Mouse (Mus musculus) hindbrain, embryonic 10.5 days (tissue): ENCODE measurements around the gene Slc16a12. TPM values are rescaled to one million over a fixed set of nuclear protein-coding genes. Genes with fewer than 3 reads are reported as not detected.
A peak's percentile ranks its signal among the peaks of the same experiment; 100 is the strongest.
"Not testable (repeated sequence)": the region's sequence is repeated elsewhere in the genome, so short reads cannot be mapped to it uniquely, and the experiment has no call there.

Experiments
- DNase-seq: peaks from one replicate; pipeline ENCODE4 v3.0.0-alpha.2; 2017; ENCODE audit warnings: low spot score
- H3K27ac ChIP-seq: fragments of 300-500 bp; sonication (generic); 2 replicates; pipeline ENCODE4 v1.5.1; 2016; ENCODE audit warnings: mild to moderate bottlenecking, moderate library complexity
- H3K27me3 ChIP-seq: fragments of 300-500 bp; sonication (generic); 2 replicates; pipeline ENCODE4 v1.6.1; 2016; ENCODE audit warnings: mild to moderate bottlenecking; ENCODE audit not compliant: poor library complexity, insufficient read depth, severe bottlenecking
- H3K36me3 ChIP-seq: fragments of 300-500 bp; sonication (generic); 2 replicates; pipeline ENCODE4 v1.6.1; 2016; ENCODE audit warnings: mild to moderate bottlenecking, moderate library complexity
- H3K4me1 ChIP-seq: fragments of 300-500 bp; sonication (generic); replicated peaks from 2 replicates; pipeline ENCODE4 v1.6.1; 2016; ENCODE audit warnings: mild to moderate bottlenecking
- H3K4me3 ChIP-seq: fragments of 300-500 bp; sonication (generic); 2 replicates; pipeline ENCODE4 v1.5.1; 2016; ENCODE audit warnings: mild to moderate bottlenecking, moderate library complexity
- H3K9me3 ChIP-seq: fragments of 300-500 bp; sonication (generic); 2 replicates; pipeline ENCODE4 v1.6.1; 2016; ENCODE audit warnings: mild to moderate bottlenecking, moderate library complexity
- WGBS: fragments of 180-500 bp; shearing (Covaris S2); methylation state at CpG from one replicate; pipeline ENCODE4 v1.1.7; 2016; 5-methylcytosine and 5-hydroxymethylcytosine counted together
- polyA plus RNA-seq: library from polyadenylated mRNA; unstranded; fragments of >200 nt; fragmentation: Nextera tagmentation; extraction: Ambion mirVana; gene quantifications from 2 replicates; pipeline ENCODE4 v1.2.1, GENCODE M21; 2016

Gene Slc16a12
- polyA plus RNA-seq, 1 experiment from 2014 or later = 1.4 TPM

DNA sequence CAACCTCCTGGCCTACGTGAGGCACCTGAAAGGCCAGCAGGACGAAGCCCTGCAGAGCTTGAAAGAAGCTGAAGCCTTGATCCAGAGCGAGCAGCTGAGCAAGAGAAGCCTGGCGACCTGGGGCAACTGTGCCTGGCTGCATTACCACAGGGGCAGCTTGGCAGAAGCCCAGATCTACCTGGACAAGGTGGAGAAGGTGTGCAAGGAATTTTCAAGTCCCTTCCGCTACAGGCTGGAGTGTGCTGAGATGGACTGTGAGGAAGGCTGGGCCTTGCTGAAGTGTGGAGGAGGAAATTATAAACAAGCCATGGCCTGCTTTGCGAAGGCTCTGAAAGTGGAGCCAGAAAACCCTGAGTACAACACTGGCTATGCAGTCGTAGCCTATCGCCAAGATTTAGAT is 99.5 kb downstream of the Slc16a12 start:
- H3K27ac ChIP-seq, H3K4me3 ChIP-seq, H3K27me3 ChIP-seq, H3K4me1 ChIP-seq, H3K9me3 ChIP-seq, H3K36me3 ChIP-seq, DNase-seq: not testable (repeated sequence)
- 89% methylated on average over 8 of the region's 8 CpGs for WGBS

DNA sequence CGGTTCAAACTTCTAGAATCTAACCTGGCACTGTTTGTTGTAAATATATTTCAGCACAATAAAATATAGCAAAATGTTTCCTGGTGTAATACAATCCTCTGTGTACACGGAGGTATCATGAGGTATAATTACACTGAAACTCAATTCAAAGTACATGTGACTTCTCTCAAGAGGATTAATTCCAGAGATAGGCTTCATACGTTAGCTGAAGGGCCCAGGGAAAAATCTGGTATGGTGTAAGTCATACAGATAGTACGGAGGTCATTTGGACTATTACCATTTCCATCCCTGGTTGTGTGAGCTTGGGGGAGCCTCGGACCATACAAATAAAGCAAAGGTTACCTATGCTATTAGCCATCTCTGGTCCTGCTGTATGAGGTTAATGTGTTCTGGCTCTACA is 104.5 kb downstream of the Slc16a12 start:
- Histone ChIP-seq H3K27me3 (no peaks in the 10 kb centered on the region), H3K4me3 (no peak overlapping the region), H3K4me1 (no peaks in the 10 kb centered on the region), H3K9me3 (no peaks in the 10 kb centered on the region), H3K36me3 (no peaks in the 10 kb centered on the region), H3K27ac (no peak overlapping the region)
- DNase-seq = no peak
- WGBS = 80% methylated on average over 5 of the region's 5 CpGs

DNA sequence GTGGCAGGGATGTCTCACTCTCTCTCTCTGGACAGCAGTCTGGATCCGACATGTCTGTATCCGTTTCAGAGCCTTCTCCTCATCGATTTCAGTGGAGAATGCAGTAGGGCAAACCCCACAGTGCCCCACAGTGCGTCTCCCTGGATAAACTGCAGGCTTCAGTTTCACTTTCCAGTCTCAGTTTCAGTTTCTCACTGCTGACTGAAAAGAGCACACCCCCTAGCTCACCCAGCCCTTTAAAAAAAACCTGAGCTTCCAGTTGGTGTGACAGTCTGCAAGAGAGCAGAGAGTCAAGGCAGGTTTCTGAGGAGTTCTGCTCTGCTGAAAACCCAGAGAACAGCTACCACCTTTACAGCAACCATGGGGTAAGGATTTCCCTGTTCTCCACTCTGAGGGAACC is 106.5 kb downstream of the Slc16a12 start, which contains the start of the genes Ifit1bl2 and Ifit1:
TSS of gene Ifit1bl2 (minus strand) at position 121 of the 400 bp plus-strand sequence.
TSS of gene Ifit1 (plus strand) at position 249 of the 400 bp plus-strand sequence.
- no peak within 1 kb of the TSS for H3K27ac ChIP-seq
- no peaks in the 10 kb centered on the region for H3K9me3 ChIP-seq
- H3K27me3 ChIP-seq = no peaks in the 10 kb centered on the region
- no peak within 1 kb of the TSS for H3K4me3 ChIP-seq
- no peaks in the 10 kb centered on the region for H3K4me1 ChIP-seq
- H3K36me3 ChIP-seq = no peaks in the 10 kb centered on the region
- 55% methylated on average over 4 of the region's 4 CpGs for WGBS
- DNase-seq = no peak

DNA sequence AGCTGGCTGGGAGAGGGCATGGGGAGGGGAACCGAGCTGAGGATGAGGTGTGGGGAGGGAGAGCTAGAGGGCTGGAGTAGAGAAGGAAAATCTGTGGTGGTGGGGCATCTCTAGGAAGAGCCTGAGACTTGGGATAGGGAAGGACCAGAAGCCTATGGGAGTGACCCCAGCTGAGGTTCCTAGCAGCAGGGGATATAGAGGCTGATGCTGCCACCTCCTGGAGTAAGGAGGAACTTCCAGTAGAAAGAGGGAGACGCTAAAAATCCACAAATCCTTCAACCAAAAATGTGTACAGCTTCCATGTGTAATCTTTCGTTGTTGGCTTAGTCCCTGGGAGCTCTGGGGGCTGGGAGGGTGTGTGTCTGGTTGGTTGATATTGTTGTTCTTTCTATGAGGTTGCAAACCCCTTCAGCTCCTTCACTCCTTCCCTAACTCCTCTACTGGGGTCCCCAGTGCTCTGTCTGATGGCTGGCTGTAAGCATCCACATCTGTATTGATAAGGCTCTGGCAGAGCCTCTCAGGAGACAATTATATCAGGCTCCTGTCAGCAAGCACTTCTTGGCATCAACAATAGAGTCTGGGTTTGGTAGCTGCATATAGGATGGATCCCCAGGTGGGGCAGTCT is 110.0 kb downstream of the Slc16a12 start:
- 17% methylated on average over 3 of the region's 3 CpGs for WGBS
- H3K9me3 ChIP-seq = no peaks in the 10 kb centered on the region
- no peak overlapping the region for H3K4me3 ChIP-seq
- no peaks in the 10 kb centered on the region for H3K27me3 ChIP-seq
- peak; percentile 47 for DNase-seq
- H3K27ac ChIP-seq = no peak overlapping the region
- H3K4me1 ChIP-seq = no peaks in the 10 kb centered on the region
- no peaks in the 10 kb centered on the region for H3K36me3 ChIP-seq

GRCm38 (mm10) chr19:34633484-34633883 is 113.6 kb downstream of the Slc16a12 start:
- H3K4me1 ChIP-seq = no peaks in the 10 kb centered on the region
- H3K27me3 ChIP-seq = no peaks in the 10 kb centered on the region
- WGBS = 77% methylated on average over 2 of the region's 2 CpGs
- no peaks in the 10 kb centered on the region for H3K9me3 ChIP-seq
- no peaks in the 10 kb centered on the region for H3K36me3 ChIP-seq
- no peak for DNase-seq
- H3K4me3 ChIP-seq = no peak overlapping the region
- H3K27ac ChIP-seq = no peak overlapping the region

DNA sequence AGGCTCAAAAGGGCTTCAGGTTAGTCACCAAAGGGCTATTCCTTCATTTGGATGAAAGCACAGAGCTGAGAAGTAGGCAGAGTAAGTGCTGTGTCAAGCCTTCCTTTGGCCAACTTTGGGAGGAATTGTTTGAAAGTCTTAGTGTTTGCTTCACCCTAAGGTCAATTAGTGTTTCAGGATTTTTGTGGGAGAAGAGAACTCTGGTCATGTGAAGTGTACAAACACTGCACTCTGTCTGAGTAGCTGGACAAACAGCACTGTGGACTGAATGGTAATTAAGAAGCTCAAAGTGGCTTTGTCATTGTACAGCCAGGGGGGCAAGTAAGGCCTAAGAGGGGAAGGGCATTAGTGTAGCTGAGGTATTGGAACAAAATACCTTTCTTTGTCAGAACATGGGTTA is 115.6 kb downstream of the Slc16a12 start:
- Histone ChIP-seq H3K27me3 (no peaks in the 10 kb centered on the region), H3K9me3 (no peaks in the 10 kb centered on the region), H3K4me3 (no peak overlapping the region), H3K36me3 (no peaks in the 10 kb centered on the region), H3K4me1 (no peaks in the 10 kb centered on the region), H3K27ac (no peak overlapping the region)
- no peak for DNase-seq

DNA sequence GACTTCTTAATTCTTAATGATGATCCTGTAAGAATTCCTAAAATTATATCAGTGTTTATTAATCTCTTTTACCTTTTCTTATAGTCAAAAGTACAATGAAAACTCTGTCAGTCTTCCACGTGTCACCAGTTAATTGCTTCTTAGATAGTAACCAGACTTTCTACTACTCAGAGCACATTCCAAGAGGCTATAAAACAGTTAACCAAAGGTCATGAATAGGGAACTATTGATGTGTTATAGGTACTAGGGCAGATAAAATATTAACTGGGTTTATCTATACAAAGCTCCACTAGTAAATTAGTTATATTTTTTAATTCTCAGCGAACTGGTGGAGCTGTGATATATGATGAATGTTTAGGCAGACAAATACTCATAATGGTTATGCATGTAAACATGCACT is 119.6 kb downstream of the Slc16a12 start:
- Histone ChIP-seq H3K4me3 (no peak overlapping the region), H3K27ac (no peak overlapping the region), H3K36me3 (no peaks in the 10 kb centered on the region), H3K4me1 (no peaks in the 10 kb centered on the region), H3K9me3 (no peaks in the 10 kb centered on the region), H3K27me3 (no peaks in the 10 kb centered on the region)
- no peak for DNase-seq
- WGBS = 79% methylated on average over 2 of the region's 2 CpGs

- no peaks in the 10 kb centered on the region for H3K4me1 ChIP-seq
- H3K9me3 ChIP-seq = no peaks in the 10 kb centered on the region
- no peaks in the 10 kb centered on the region for H3K27me3 ChIP-seq
- no peaks in the 10 kb centered on the region for H3K36me3 ChIP-seq
- no peak overlapping the region for H3K4me3 ChIP-seq
- DNase-seq = no peak
- no peak overlapping the region for H3K27ac ChIP-seq
- WGBS = 80% methylated on average over 4 of the region's 4 CpGs
Measured at GRCm38 (mm10) chr19:34624663-34625062, 122.4 kb downstream of the Slc16a12 start.

GRCm38 (mm10) chr19:34623781-34624180 is 123.3 kb downstream of the Slc16a12 start:
- H3K4me1 ChIP-seq = no peaks in the 10 kb centered on the region
- no peaks in the 10 kb centered on the region for H3K36me3 ChIP-seq
- DNase-seq = no peak
- H3K9me3 ChIP-seq = no peaks in the 10 kb centered on the region
- no peak overlapping the region for H3K4me3 ChIP-seq
- no peak overlapping the region for H3K27ac ChIP-seq
- WGBS = 94% methylated on average over 6 of the region's 6 CpGs
- no peaks in the 10 kb centered on the region for H3K27me3 ChIP-seq

GRCm38 (mm10) chr19:34620871-34621270 is 126.2 kb downstream of the Slc16a12 start:
- no peaks in the 10 kb centered on the region for H3K9me3 ChIP-seq
- 92% methylated on average over 5 of the region's 5 CpGs for WGBS
- no peaks in the 10 kb centered on the region for H3K4me1 ChIP-seq
- no peaks in the 10 kb centered on the region for H3K36me3 ChIP-seq
- DNase-seq = no peak
- no peak overlapping the region for H3K4me3 ChIP-seq
- H3K27ac ChIP-seq = no peak overlapping the region
- no peaks in the 10 kb centered on the region for H3K27me3 ChIP-seq

Other genes with a start within 250 kb of the Slc16a12 start
- gene Lipa, start 219.8 kb downstream of the Slc16a12 start, polyA plus RNA-seq = 21.9 and 23.2 TPM in 2 replicates
- gene Ifit2, start 196.6 kb downstream of the Slc16a12 start, polyA plus RNA-seq = 2.1 and 4.3 TPM in 2 replicates
- 0.20 and 0.41 TPM in 2 replicates for gene Ifit3, start 163.8 kb downstream of the Slc16a12 start, polyA plus RNA-seq
- gene Ifit1bl1, start 145.3 kb downstream of the Slc16a12 start, polyA plus RNA-seq = not detected in 2 replicates
- gene Ifit3b, start 139.3 kb downstream of the Slc16a12 start, polyA plus RNA-seq = not detected in 2 replicates
- 0.04 TPM in 1 of 2 replicates, not detected in the other for gene Ifit1bl2, start 106.5 kb downstream of the Slc16a12 start, polyA plus RNA-seq
- 0.16 TPM in 1 of 2 replicates, not detected in the other for gene Ifit1, start 106.4 kb downstream of the Slc16a12 start, polyA plus RNA-seq
- 5.6 and 6.2 TPM in 2 replicates for gene Pank1, start 132.2 kb upstream of the Slc16a12 start, polyA plus RNA-seq
- gene Kif20b, start 175.1 kb upstream of the Slc16a12 start, polyA plus RNA-seq = 41.6 and 82.6 TPM in 2 replicates